Mouse (Mus musculus) cerebellum, postnatal 4 days (tissue): ENCODE data around the gene Lama1.

Experiments used
- DNase-seq, 2 experiments: peaks; one replicate each; pipeline ENCODE4 v3.0.0; 2022; ENCODE audit warnings: low spot score in 2 of 2, mixed read lengths in 1 of 2

Gene Lama1

DNA sequence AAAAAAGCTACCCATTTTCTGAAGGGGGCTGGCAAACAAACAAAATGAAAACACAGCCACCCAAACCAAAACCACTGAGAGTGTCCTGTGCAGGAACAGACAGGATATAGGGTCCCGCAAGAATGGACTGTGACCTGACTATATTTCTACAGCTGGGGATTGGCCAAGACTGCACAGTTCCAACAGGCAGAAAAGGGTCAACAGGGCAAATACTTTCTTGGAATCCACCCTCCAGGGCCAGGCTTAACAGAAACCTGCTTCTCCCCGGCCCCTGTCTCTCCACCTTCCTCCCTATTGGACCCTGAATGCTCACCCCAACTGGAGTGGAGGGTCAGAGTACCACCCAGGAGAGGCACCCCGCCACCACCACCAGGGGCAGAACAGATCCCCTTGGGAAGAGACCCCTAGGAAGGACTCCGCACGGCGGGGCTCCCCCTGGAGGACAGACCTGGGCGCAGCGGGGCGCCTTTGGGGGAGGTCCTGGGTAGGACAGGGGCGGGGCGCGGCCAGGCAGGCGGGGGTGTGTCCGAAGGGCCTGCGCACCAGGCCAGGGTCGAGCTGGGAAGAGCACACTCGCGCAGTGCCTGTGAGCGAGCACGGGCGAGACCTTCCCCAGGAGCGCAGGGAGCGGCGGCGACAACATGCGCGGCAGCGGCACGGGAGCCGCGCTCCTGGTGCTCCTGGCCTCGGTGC is at the start of gene Lama1:
Lama1 (plus strand) TSS at position 566 of the 693 bp plus-strand sequence.
- DNase-seq = peak; percentile 30 to 55

GRCm38 (mm10) chr17:67651506-67651905 is 45.6 kb upstream of the Lama1 start:
- DNase-seq = peak in 1 of 2 experiments; percentile 64

DNA sequence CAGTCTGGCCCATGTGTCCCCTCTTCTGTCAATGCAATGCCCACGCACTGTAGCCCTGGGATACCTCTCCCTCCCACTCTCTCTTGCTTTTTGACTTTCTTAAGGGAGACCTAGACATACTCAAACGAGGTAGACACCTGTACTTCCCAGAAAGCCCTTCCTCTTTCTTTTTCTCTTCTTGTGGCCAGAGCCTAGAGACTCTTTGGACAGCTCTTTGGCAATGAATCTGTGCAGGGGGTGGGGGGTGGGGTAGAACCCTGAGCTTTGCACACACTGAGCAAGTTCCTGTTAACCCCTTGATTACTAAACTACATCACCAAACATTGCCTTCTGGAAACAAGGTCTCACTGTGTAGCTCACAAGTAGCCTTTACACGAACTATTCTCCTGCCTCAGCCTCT is 32.8 kb upstream of the Lama1 start:
- no peak for DNase-seq

DNA sequence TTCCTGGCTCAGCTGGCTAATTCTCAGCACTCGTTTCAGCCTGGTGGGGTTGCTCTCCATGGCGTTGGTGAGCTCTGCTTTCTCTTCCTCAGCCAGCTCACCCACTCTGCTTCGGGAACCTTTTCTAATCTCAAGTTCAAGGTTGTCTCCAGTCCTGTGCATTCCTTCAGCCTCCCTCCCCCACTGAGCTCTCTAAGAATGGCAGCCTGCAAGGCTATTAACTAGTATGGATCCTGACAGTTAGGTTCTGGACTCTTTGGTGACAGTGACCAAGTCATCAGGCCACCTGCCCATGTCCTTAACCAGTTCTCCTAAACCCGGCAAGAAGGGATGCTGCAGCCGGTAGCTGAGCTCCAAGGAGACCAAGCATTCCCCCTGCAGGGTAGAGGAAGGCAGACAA is 30.1 kb upstream of the Lama1 start:
- no peak for DNase-seq

DNA sequence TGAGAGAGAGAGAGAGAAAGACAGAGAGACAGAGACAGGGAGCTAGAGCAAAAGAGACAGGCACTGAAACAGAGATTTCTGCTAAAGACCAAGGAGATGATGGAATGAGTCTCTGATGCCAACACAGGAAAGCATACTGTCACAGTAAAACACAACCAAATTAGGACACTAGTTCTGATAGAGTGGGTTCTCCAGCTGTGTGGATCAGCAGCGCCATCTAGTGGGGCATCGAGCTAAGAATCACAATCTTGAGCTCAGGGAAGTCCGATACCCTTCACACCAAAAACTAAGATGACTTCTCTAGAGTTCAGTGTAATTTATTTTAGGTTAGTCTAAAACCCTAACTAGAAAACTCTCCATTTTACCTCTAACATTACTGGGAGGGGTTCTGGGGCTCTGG is 29.1 kb upstream of the Lama1 start:
- peak; percentile 50 to 68 for DNase-seq

DNA sequence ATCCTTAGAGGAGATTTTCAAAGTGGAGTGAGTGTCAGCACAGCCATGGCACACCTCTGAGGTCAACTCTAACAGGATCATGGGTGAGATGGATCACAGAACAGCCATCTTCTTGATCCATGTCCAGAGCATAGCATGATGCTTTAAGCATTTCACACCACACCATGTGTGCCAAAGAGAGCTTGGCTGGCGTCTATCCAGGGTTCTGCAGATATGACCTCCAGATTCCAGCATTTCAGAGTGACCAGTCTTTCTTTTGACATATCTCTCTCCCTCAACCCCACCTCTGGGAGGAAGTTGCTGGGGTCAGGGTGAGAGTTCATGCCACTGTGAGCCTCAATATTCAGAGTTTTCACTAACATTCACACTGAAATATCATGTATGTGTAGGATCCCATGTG is 18.5 kb upstream of the Lama1 start:
- DNase-seq = no peak

DNA sequence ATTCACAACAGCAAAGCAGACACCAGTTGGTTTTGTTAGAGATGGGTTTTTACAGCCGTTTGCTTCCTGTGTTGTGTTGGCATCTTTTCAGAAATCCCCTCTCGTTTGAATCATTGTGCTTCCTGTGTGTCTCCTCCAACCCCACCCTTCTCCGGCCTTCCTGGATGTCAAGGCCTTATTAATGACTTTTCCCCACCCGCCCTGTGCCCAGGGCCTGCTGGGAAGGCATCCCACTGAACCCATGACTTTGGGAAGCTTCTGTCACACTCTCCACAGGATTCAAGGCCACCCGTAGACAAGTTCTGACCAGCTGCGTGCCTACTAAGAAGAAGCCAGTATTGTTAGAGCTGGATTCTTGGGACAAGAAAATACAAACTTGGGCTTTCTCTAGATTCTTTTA is 16.0 kb upstream of the Lama1 start:
- DNase-seq = no peak

DNA sequence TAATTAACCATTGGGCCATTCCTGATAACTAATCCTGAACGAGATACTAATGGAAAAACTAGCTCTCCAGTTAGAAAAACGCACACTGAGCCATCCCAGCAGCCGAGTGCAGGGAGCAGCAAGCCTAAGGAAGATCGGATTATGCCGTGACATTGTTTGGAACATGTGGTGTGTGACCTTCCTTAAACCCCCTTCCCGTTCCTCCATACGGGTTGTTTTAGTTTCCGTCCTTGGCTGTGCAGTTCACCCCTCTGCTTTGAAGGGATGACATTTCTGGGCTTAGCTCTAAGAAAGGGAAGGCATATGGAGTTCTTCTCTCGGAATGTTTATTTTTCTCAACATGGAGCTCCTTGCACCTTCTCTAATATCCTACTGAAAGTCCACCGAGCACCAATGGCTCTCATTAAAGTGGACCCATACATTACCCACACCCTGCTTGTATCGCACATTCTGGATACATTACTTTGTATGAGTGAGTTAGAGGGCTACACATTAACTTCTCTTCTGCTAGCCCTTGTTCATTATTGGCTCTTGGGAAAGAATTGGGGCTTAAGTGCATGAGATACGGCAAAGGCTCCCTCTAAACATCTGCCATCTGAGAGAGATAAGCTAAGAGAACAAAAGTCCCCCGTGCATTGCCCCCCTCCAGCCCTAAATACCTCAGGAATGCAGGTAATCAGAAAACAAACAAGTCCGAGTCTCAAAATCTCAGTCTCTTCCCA is 11.9 kb upstream of the Lama1 start:
- no peak for DNase-seq

GRCm38 (mm10) chr17:67687505-67687904 is 9.6 kb upstream of the Lama1 start:
- DNase-seq = no peak

- no peak for DNase-seq
These were observed 6.4 kb upstream of the Lama1 start for GRCm38 (mm10) chr17:67690689-67691088.

DNA sequence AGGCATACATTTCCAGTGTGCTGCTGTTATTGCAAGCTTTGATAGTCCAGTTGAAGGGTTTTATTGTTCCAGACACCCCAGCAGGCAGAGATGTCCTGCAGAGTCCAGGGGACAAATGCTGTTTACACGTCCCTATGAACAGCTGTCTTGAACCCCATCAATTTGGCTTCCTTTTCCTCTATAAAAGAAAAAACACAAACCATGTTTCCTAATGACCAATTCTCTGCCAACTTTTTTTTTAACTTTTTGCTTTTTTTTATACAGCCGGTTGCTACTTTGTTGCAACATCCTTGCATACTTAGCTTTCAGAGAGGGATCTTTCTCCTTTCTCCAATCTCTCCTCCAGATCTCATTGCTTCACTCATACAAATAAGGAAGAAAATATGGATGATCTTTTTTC is 4.4 kb upstream of the Lama1 start:
- no peak for DNase-seq

DNA sequence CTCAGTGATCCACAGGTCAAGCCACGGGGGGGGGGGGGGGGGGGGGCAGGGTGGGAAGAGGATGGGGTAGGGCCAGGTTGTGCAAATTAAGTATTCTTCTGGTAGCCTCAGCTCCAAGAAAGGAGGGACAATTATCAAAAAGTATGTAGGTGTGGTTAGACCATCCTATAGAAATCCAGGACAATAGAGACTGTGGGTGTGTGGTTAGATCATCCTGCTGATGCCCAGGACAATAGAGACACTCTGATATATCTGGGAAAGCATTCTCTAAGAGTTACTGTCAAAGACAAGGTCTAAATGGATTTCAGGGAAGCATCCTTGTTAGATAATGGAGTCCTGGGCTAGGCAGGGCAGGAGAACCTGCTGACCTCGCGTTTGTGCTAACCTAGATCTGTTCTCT is 3.2 kb upstream of the Lama1 start:
- no peak for DNase-seq

- peak in 1 of 2 experiments; percentile 16 for DNase-seq
These were observed 417 bp downstream of the Lama1 start for GRCm38 (mm10) chr17:67697461-67697891.

DNA sequence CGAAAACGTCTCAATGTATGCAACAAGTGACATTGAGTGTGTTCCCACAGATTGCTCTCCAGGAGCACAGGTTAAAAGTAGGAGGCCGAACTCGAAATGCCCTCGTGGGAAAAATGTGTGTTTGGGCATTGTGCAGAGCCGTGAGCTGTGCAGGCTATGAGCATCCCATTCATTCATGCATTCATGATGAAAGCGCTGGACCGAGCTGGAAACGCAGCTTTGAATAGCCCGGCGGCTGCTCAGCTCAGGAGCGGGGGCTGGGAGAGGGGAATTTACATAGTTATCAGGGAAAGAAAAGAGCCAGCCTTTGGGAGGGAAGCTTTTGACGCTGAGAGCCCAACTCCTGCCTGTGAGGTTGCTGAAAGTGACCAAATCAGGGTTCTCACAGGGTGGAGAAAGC is 1.2 kb downstream of the Lama1 start:
- DNase-seq = peak in 1 of 2 experiments; percentile 40

- DNase-seq = no peak
These were observed 4.7 kb downstream of the Lama1 start for GRCm38 (mm10) chr17:67701761-67702160.

- no peak for DNase-seq
These were observed 5.9 kb downstream of the Lama1 start for GRCm38 (mm10) chr17:67702941-67703340.

- no peak for DNase-seq
These were observed 8.1 kb downstream of the Lama1 start for GRCm38 (mm10) chr17:67705035-67705769.

DNA sequence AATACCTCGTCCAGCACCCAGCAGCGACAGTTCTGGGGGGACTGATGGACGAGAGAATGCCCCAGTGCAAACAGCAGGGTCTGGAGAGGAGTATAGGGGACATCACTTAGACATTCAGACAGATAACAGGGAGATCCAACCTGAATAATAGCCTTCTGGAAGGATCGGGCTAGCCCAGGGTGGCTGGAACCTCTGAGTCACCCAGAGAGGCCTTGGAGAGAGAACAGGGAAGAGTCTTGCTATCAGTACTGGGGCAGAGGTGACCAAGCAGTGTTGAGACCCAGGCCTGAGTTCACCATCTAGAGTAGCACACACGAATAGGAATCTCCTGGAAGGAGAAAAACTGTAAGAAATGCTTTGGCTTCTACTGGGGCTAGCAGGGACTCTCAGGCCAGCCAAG is 9.3 kb downstream of the Lama1 start:
- no peak for DNase-seq

DNA sequence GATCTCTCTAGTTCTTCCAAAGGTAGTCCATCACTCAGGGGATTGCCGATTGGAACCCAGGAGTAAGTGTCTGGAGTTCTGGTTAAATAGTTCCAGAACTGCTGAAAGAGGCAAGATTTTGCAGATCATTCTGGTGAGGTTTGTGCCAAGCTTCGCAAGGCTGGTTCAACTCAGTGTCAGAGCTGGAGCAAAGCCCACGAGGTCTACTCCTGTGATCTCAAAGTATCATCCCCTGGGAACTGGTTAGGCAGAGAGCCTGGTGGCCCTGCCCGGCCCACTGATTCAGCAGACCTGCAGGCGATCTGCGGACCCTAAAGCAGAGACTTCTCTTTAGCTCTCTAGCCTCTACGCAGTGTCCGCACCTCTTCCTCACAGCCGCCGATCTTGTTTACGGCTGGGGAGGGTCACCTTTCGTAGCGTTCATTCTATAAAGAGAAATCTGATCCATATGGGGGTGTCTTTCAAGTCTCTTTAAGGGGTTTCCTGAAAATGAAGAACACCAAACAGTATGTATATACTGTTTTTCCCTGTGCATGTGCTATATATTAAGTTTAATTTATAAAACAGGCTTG is 10.8 kb downstream of the Lama1 start:
- no peak for DNase-seq

DNA sequence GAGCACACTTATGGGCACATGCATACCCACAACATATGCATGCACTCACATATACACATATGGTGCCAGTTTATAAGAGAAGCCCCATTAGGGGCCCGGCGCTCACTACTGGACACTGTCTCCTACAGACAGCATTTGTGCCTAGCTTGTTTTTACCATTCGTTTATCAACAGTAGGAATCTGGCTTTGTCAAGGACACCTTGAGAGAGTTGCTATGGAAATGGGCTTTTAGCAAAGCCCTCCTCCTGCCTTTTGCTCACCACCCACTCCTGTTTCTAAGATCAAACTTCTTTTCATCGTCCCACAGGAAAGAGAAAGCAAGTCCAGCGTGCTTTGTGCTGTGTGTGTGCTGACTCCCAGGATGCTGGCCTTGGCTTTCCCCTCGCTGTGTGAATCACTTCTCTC is 13.3 kb downstream of the Lama1 start:
- DNase-seq = no peak

GRCm38 (mm10) chr17:67711361-67711760 is 14.3 kb downstream of the Lama1 start:
- no peak for DNase-seq

DNA sequence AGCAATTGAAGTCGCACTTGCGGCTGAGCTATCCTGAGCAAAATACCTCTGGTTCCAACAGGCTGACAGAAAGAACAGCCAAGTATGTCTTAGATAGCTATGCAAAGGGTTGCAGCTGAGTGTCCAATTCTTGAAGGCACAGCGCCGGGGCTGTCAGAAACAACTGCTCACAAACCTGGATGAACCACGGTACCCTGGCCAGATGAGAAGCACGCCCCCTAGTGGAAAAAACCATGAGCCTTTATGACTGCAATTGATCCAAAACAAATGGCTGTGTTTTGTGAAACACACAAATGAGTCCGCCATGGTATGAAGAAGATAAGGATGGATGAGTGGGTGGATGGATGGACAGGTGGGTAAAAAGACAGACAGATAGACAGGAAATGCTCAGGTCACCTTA is 15.9 kb downstream of the Lama1 start:
- DNase-seq = no peak
